Mouse (Mus musculus) kidney, postnatal 0 days (tissue): ENCODE results near the gene Lemd2. TPM values are rescaled to one million over a fixed set of nuclear protein-coding genes. Genes with fewer than 3 reads are reported as not detected.
A peak's percentile ranks its signal among the peaks of the same experiment; 100 is the strongest.

Experiments
- ATAC-seq: fragments of 200-750 bp; cut with Nextera tagmentation; replicated peaks from 2 replicates; pipeline ENCODE4 v1.8.0; 2017; ENCODE audit warnings: low read depth, moderate number of reproducible peaks, moderate TSS enrichment, moderate library complexity; ENCODE audit not compliant: low FRiP score
- DNase-seq: peaks from one replicate; pipeline ENCODE4 v3.0.0-alpha.2; 2016; ENCODE audit warnings: low spot score
- H3K27ac ChIP-seq: fragments of 300-500 bp; sonication (generic); 2 replicates; pipeline ENCODE4 v1.5.1; 2014; ENCODE audit warnings: mild to moderate bottlenecking
- H3K27me3 ChIP-seq: fragments of 300-500 bp; sonication (generic); 2 replicates; pipeline ENCODE4 v1.6.1; 2014; ENCODE audit warnings: low read length, mixed read lengths; ENCODE audit not compliant: insufficient read depth
- H3K36me3 ChIP-seq: fragments of 300-500 bp; sonication (generic); 2 replicates; pipeline ENCODE4 v1.6.1; 2014; ENCODE audit warnings: low read length, mixed read lengths; ENCODE audit not compliant: insufficient read depth
- H3K4me1 ChIP-seq: fragments of 300-500 bp; sonication (generic); replicated peaks from 2 replicates; pipeline ENCODE4 v1.6.1; 2014; ENCODE audit warnings: antibody characterized with exemption, low read length, mixed read lengths; ENCODE audit not compliant: insufficient read depth
- H3K4me2 ChIP-seq: fragments of 300-500 bp; sonication (generic); 2 replicates; pipeline ENCODE4 v1.6.1; 2014; ENCODE audit warnings: mild to moderate bottlenecking, low read length, moderate library complexity, mixed read lengths
- H3K4me3 ChIP-seq: fragments of 300-500 bp; sonication (generic); replicated peaks from 2 replicates; pipeline ENCODE4 v1.5.1; 2014; ENCODE audit warnings: low read depth, low read length
- H3K9ac ChIP-seq: fragments of 300-500 bp; sonication (generic); 2 replicates; pipeline ENCODE4 v1.6.1; 2014; ENCODE audit warnings: low read depth, low read length
- H3K9me3 ChIP-seq: fragments of 300-500 bp; sonication (generic); replicated peaks from 2 replicates; pipeline ENCODE4 v1.6.1; 2016; ENCODE audit warnings: low read length, inconsistent platforms, mixed read lengths
- CTCF ChIP-seq: IDR thresholded peaks from 2 replicates; pipeline ENCODE4 v1.5.1; 2016; ENCODE audit warnings: antibody characterized with exemption, low read depth, mild to moderate bottlenecking, moderate library complexity
- WGBS: fragments of 180-500 bp; shearing (Covaris S2); extraction: QIAGEN DNeasy Blood & Tissue Kit; methylation state at CpG from one replicate; pipeline ENCODE4 v1.1.7; 2014; 5-methylcytosine and 5-hydroxymethylcytosine counted together
- polyA plus RNA-seq: library from polyadenylated mRNA; unstranded; fragments of >200 nt; fragmentation: Nextera tagmentation; extraction: Ambion mirVana; gene quantifications from 2 replicates; pipeline ENCODE4 v1.2.1, GENCODE M21; 2015

The Lemd2 gene
- polyA plus RNA-seq = 14.0 and 18.0 TPM in 2 replicates

GRCm38 (mm10) chr17:27204075-27204909, at the start of gene Lemd2:
Gene Lemd2, minus strand, starts transcription at chr17:27204469.
- peaks cover 17% of the 10 kb centered on the region for H3K4me1 ChIP-seq
- 4% methylated on average over 81 of the region's 97 CpGs for WGBS

GRCm38 (mm10) chr17:27251150-27251549, 46.9 kb upstream of the Lemd2 start:
- no peaks in the 10 kb centered on the region for H3K27me3 ChIP-seq
- H3K4me1 ChIP-seq = no peaks in the 10 kb centered on the region
- no peaks in the 10 kb centered on the region for H3K36me3 ChIP-seq
- H3K9ac ChIP-seq = no peak overlapping the region
- H3K4me3 ChIP-seq = no peak overlapping the region
- ATAC-seq = no peak
- 71% methylated on average over 6 of the region's 6 CpGs for WGBS
- no peak overlapping the region for H3K4me2 ChIP-seq
- H3K9me3 ChIP-seq = no peaks in the 10 kb centered on the region
- no peak for DNase-seq
- H3K27ac ChIP-seq = no peak overlapping the region
- TF ChIP-seq CTCF = no peak

More at GRCm38 (mm10) chr17:27204075-27204909, at the start of gene Lemd2:
- peak; percentile 91 for ATAC-seq
- peak within 1 kb of the TSS; percentile 95 for H3K9ac ChIP-seq
- H3K27me3 ChIP-seq = no peaks in the 10 kb centered on the region
- H3K9me3 ChIP-seq = no peaks in the 10 kb centered on the region
- peak; percentile 96 for DNase-seq
- H3K4me2 ChIP-seq = peak within 1 kb of the TSS; percentile 68
- peaks cover 12% of the 10 kb centered on the region; the same call in 1 of the 2 replicates for H3K36me3 ChIP-seq
- peak within 1 kb of the TSS; percentile 96 for H3K27ac ChIP-seq
- TF ChIP-seq CTCF = no peak
- peak within 1 kb of the TSS; percentile 77 for H3K4me3 ChIP-seq

- no peak overlapping the region for H3K4me3 ChIP-seq
- WGBS = 24% methylated on average over 4 of the region's 4 CpGs
- H3K27ac ChIP-seq = no peak overlapping the region
- no peak overlapping the region for H3K9ac ChIP-seq
- H3K4me1 ChIP-seq = no peaks in the 10 kb centered on the region
- H3K4me2 ChIP-seq = no peak overlapping the region
- peak; percentile 38; the same call in 1 of the 2 replicates for TF ChIP-seq CTCF
- H3K36me3 ChIP-seq = no peaks in the 10 kb centered on the region
- no peaks in the 10 kb centered on the region for H3K27me3 ChIP-seq
- no peak for ATAC-seq
- H3K9me3 ChIP-seq = no peaks in the 10 kb centered on the region
- no peak for DNase-seq
Measured at GRCm38 (mm10) chr17:27250461-27250860, 46.2 kb upstream of the Lemd2 start.

GRCm38 (mm10) chr17:27249073-27249472, 44.8 kb upstream of the Lemd2 start:
- DNase-seq = no peak
- WGBS = 76% methylated on average over 3 of the region's 3 CpGs

GRCm38 (mm10) chr17:27247680-27248386, 43.6 kb upstream of the Lemd2 start:
- Histone ChIP-seq H3K9ac (no peak overlapping the region), H3K4me2 (no peak overlapping the region), H3K4me3 (no peak overlapping the region), H3K36me3 (no peaks in the 10 kb centered on the region), H3K27ac (no peak overlapping the region), H3K4me1 (no peaks in the 10 kb centered on the region), H3K9me3 (no peaks in the 10 kb centered on the region), H3K27me3 (no peaks in the 10 kb centered on the region)
- no peak for TF ChIP-seq CTCF
- 77% methylated on average over 6 of the region's 6 CpGs for WGBS
- ATAC-seq (no peak), DNase-seq (no peak)

More at GRCm38 (mm10) chr17:27249073-27249472, 44.8 kb upstream of the Lemd2 start:
- Histone ChIP-seq H3K9ac (no peak overlapping the region), H3K27ac (no peak overlapping the region), H3K4me3 (no peak overlapping the region), H3K9me3 (no peaks in the 10 kb centered on the region), H3K27me3 (no peaks in the 10 kb centered on the region), H3K36me3 (no peaks in the 10 kb centered on the region), H3K4me1 (no peaks in the 10 kb centered on the region), H3K4me2 (no peak overlapping the region)
- ATAC-seq = no peak
- TF ChIP-seq CTCF = no peak

GRCm38 (mm10) chr17:27245851-27246381, 41.6 kb upstream of the Lemd2 start:
- Histone ChIP-seq H3K27ac (no peak overlapping the region), H3K4me2 (no peak overlapping the region), H3K9ac (no peak overlapping the region), H3K4me3 (no peak overlapping the region), H3K36me3 (no peaks in the 10 kb centered on the region), H3K9me3 (no peaks in the 10 kb centered on the region), H3K27me3 (no peaks in the 10 kb centered on the region), H3K4me1 (no peaks in the 10 kb centered on the region)
- DNase-seq (no peak), ATAC-seq (no peak)
- WGBS = 56% methylated on average over 10 of the region's 10 CpGs
- TF ChIP-seq CTCF = no peak
